7 mouse cellular contexts compared by ENCODE assay signal in genomic region chr11:35893018-35893421, GRCm38 (mm10). TPM values are rescaled to one million over a fixed set of nuclear protein-coding genes. Genes with fewer than 3 reads are reported as not detected.
DNase-seq lines count a peak whose midpoint lies in the region; ATAC-seq lines count a peak whose summit lies in the region.

No protein-coding gene starts in this region.

- DNase-seq in right cerebral cortex, adult 2 months (ENCODE audit: low spot score in 2 of 2), result peak; percentile 36 to 49
- DNase-seq in right cerebral cortex, postnatal 4 days, result no peak
- DNase-seq in heart, adult 18-20 months, result peak; percentile 17 to 30
- DNase-seq in limb, embryonic 11.5 days (ENCODE audit: low spot score), result no peak
- DNase-seq in retina, embryonic 14.5 days (ENCODE audit: low spot score), result peak; percentile 39
- DNase-seq in gastrocnemius, adult 18-20 months (ENCODE audit: low spot score), result no peak

- H3K4me1 ChIP-seq in limb, embryonic 11.5 days (ENCODE audit: control insufficient read depth, insufficient read depth, low read length), result peaks cover 5% of the 10 kb centered on the region

- no peaks in the 10 kb centered on the region for H3K36me3 ChIP-seq in limb, embryonic 11.5 days (ENCODE audit: control insufficient read depth, insufficient read depth, low read length)

- H3K4me3 ChIP-seq in limb, embryonic 11.5 days (ENCODE audit: low read depth, low read length), result no peak overlapping the region

- H3K9me3 ChIP-seq in limb, embryonic 11.5 days (ENCODE audit: control insufficient read depth, low read length), result no peaks in the 10 kb centered on the region

- no peak overlapping the region for H3K4me2 ChIP-seq in limb, embryonic 11.5 days (ENCODE audit: low read depth, severe bottlenecking)

- peak overlapping the region; percentile 61; the same call in 1 of the 2 replicates for H3K27ac ChIP-seq in limb, embryonic 11.5 days (replicated peaks; ENCODE audit: low read depth, low read length)

- WGBS in limb, embryonic 11.5 days, result 59% methylated on average over 10 of the region's 10 CpGs

- H3K27me3 ChIP-seq in limb, embryonic 11.5 days (ENCODE audit: control insufficient read depth, insufficient read depth, low read length), result no peaks in the 10 kb centered on the region

- H3K9ac ChIP-seq in limb, embryonic 11.5 days (ENCODE audit: low read length), result no peak overlapping the region

- ATAC-seq in limb, embryonic 11.5 days (ENCODE audit: insufficient number of reproducible peaks, low FRiP score, low TSS enrichment, low read depth), result no peak
- no peak for ATAC-seq in CD4-positive, CD25-positive, alpha-beta regulatory T cell, adult 4 months

RNA-seq across cellular contexts. Expression of gene Rars, which starts 58.7 kb away (rescaled TPM):
- 10 to 100 TPM; 35.6 to 36.2 TPM for total RNA-seq in heart, adult 18-20 months (2021)
- polyA plus RNA-seq in limb, embryonic 11.5 days (2014; fragmentation: Nextera tagmentation; extraction: Ambion mirVana), result 111 and 121 TPM in 2 replicates
- total RNA-seq in gastrocnemius, adult 18-20 months (2021), result 10 to 100 TPM; 37.3 to 39.1 TPM
- 10 to 100 TPM; 68.2 to 75.9 TPM for polyA plus RNA-seq in CD4-positive, CD25-positive, alpha-beta regulatory T cell, adult 4 months (2017; shearing (Covaris generic))

Comparison
In these comparisons a context has a peak if more than half of its experiments do, and no peak if none do; other contexts are left out.
1. DNase-seq: peak in right cerebral cortex, adult 2 months (2 of 2), heart, adult 18-20 months (2 of 2) and retina, embryonic 14.5 days (single experiment); none in right cerebral cortex, postnatal 4 days (single experiment), limb, embryonic 11.5 days (single experiment) and gastrocnemius, adult 18-20 months (single experiment).